Mouse (Mus musculus) kidney, adult 2 months (tissue): ENCODE measurements around the gene Gm21985. TPM values are rescaled to one million over a fixed set of nuclear protein-coding genes. Genes with fewer than 3 reads are reported as not detected.

ENCODE experiments used
- DNase-seq: peaks from one replicate; pipeline ENCODE4 v3.0.0; 2021
- H3K27ac ChIP-seq: fragments of 200-500 bp; 2 replicates; pipeline ENCODE4 v1.5.1; 2012; ENCODE audit warnings: low read depth, low read length, control low read depth, inconsistent platforms; ENCODE audit not compliant: insufficient read depth
- H3K27me3 ChIP-seq: fragments of 200-500 bp; replicated peaks from 2 replicates; pipeline ENCODE4 v1.6.1; 2012; ENCODE audit warnings: mild to moderate bottlenecking, moderate library complexity, low read length, inconsistent platforms; ENCODE audit not compliant: control insufficient read depth, insufficient read depth
- H3K36me3 ChIP-seq: fragments of 200-500 bp; 2 replicates; pipeline ENCODE4 v1.6.1; 2012; ENCODE audit warnings: mild to moderate bottlenecking, moderate library complexity, low read length, inconsistent platforms; ENCODE audit not compliant: control insufficient read depth, insufficient read depth
- H3K4me1 ChIP-seq: fragments of 200-500 bp; 2 replicates; pipeline ENCODE4 v1.6.1; 2011; ENCODE audit warnings: low read length; ENCODE audit not compliant: control insufficient read depth, insufficient read depth
- H3K4me3 ChIP-seq: fragments of 200-500 bp; 2 replicates; pipeline ENCODE4 v1.5.1; 2011; ENCODE audit warnings: mild to moderate bottlenecking, low read depth, low read length, control low read depth; ENCODE audit not compliant: insufficient read depth
- CTCF ChIP-seq: fragments of 200-500 bp; conservative IDR thresholded peaks from 2 replicates; pipeline ENCODE4 v1.5.1; 2011; ENCODE audit warnings: low read depth, mild to moderate bottlenecking, control low read depth, low read length, moderate library complexity, mixed read lengths; ENCODE audit not compliant: insufficient read depth, insufficient read length
- POLR2A ChIP-seq: fragments of 200-500 bp; IDR thresholded peaks from one replicate; pipeline ENCODE4 v1.6.1; 2011; ENCODE audit warnings: low read depth, low read length, control low read depth
- WGBS: fragments of 180-500 bp; shearing (Covaris S2); methylation state at CpG from one replicate; pipeline ENCODE4 v1.1.7; 2018; 5-methylcytosine and 5-hydroxymethylcytosine counted together
- polyA plus RNA-seq: library from polyadenylated mRNA; depleted of rRNA; stranded (reverse); fragments of >200 nt; gene quantifications from 2 replicates; pipeline ENCODE4 v1.2.3, GENCODE M21; 2012

The Gm21985 gene
- polyA plus RNA-seq, 1 experiment: not detected

- Histone ChIP-seq H3K36me3 (no peaks in the 10 kb centered on the region), H3K27me3 (no peaks in the 10 kb centered on the region), H3K4me1 (no peaks in the 10 kb centered on the region), H3K27ac (no peak overlapping the region), H3K4me3 (no peak overlapping the region)
- DNase-seq: no peak
- WGBS: 93% methylated on average over 10 of the region's 10 CpGs
- TF ChIP-seq CTCF (no peak), POLR2A (no peak)
These were observed 16.2 kb upstream of the Gm21985 start for GRCm38 (mm10) chr2:112249780-112250453.

- Histone ChIP-seq H3K4me1 (no peaks in the 10 kb centered on the region), H3K27ac (no peak overlapping the region), H3K36me3 (no peaks in the 10 kb centered on the region), H3K4me3 (no peak overlapping the region), H3K27me3 (no peaks in the 10 kb centered on the region)
- 63% methylated on average over 7 of the region's 7 CpGs for WGBS
- no peak for TF ChIP-seq POLR2A
- no peak for TF ChIP-seq CTCF
- no peak for DNase-seq
These were observed 11.2 kb upstream of the Gm21985 start for GRCm38 (mm10) chr2:112254675-112255515.

- H3K4me1 ChIP-seq: peaks cover 3% of the 10 kb centered on the region; the same call in 1 of the 2 replicates
- DNase-seq: no peak
- no peaks in the 10 kb centered on the region for H3K36me3 ChIP-seq
- no peak for TF ChIP-seq POLR2A
- peak; percentile 54 for TF ChIP-seq CTCF
- no peak within 1 kb of the TSS for H3K27ac ChIP-seq
- H3K27me3 ChIP-seq: no peaks in the 10 kb centered on the region
- no peak within 1 kb of the TSS for H3K4me3 ChIP-seq
- WGBS: 67% methylated on average over 10 of the region's 10 CpGs
These were observed 6.7 kb upstream of the Gm21985 start, which contains the start of gene Nutm1 for GRCm38 (mm10) chr2:112259241-112259962. Gene Nutm1, minus strand, starts transcription at chr2:112259291.

GRCm38 (mm10) chr2:112261748-112262653 is 4.1 kb upstream of the Gm21985 start, which contains the start of gene Nop10:
Gene Nop10, plus strand, starts transcription at chr2:112261926.
- WGBS: under 1% methylated on average over 36 of the region's 36 CpGs
- H3K4me3 ChIP-seq: peak within 1 kb of the TSS; percentile 60
- TF ChIP-seq CTCF (peak; percentile 81), POLR2A (peak; percentile 92)
- H3K4me1 ChIP-seq: peaks cover 3% of the 10 kb centered on the region; the same call in 1 of the 2 replicates
- H3K27ac ChIP-seq: peak within 1 kb of the TSS; percentile 59; the same call in 1 of the 2 replicates
- no peaks in the 10 kb centered on the region for H3K27me3 ChIP-seq
- H3K36me3 ChIP-seq: no peaks in the 10 kb centered on the region
- DNase-seq: peak; percentile 92

GRCm38 (mm10) chr2:112262779-112263295 is 3.3 kb upstream of the Gm21985 start:
- WGBS: 27% methylated on average over 4 of the region's 4 CpGs

GRCm38 (mm10) chr2:112264364-112264763 is 1.8 kb upstream of the Gm21985 start:
- Histone ChIP-seq H3K4me1 (peaks cover 3% of the 10 kb centered on the region; the same call in 1 of the 2 replicates), H3K36me3 (no peaks in the 10 kb centered on the region), H3K27me3 (no peaks in the 10 kb centered on the region), H3K27ac (no peak overlapping the region), H3K4me3 (no peak overlapping the region)
- WGBS: 72% methylated on average over 4 of the region's 4 CpGs
- no peak for DNase-seq
- TF ChIP-seq POLR2A (no peak), CTCF (no peak)

More at GRCm38 (mm10) chr2:112262779-112263295, 3.3 kb upstream of the Gm21985 start:
- TF ChIP-seq POLR2A: no peak
- TF ChIP-seq CTCF: 0 out of 2 replicates have a peak, but pooled peaks have one; percentile 8
- Histone ChIP-seq H3K27me3 (no peaks in the 10 kb centered on the region), H3K4me3 (peak overlapping the region; percentile 42), H3K4me1 (peaks cover 3% of the 10 kb centered on the region; the same call in 1 of the 2 replicates), H3K27ac (0 out of 2 replicates have a peak overlapping the region, but pooled peaks have one; percentile 1), H3K36me3 (no peaks in the 10 kb centered on the region)
- DNase-seq: no peak
